Mouse (Mus musculus) megakaryocyte, adult 5-6 weeks (primary cell): ENCODE results near the gene Cyb561a3. TPM values are rescaled to one million over a fixed set of nuclear protein-coding genes. Genes with fewer than 3 reads are reported as not detected.
"Not testable (repeated sequence)": the region's sequence is repeated elsewhere in the genome, so short reads cannot be mapped to it uniquely, and the experiment has no call there.

Experiments used
- ATAC-seq: 2 replicates; pipeline ENCODE4 v1.8.0; 2016; ENCODE audit warnings: mild to moderate bottlenecking, inconsistent platforms; ENCODE audit not compliant: poor library complexity, severe bottlenecking
- total RNA-seq, 2 experiments: library from RNA; stranded (forward) in 1 of 2; stranded (reverse) in 1 of 2; fragments of 153-499, 151-499 nt in 1 of 2; fragments of 221-1000, 200-1000 nt in 1 of 2; gene quantifications; 2 replicates each; pipeline versions ENCODE4 v1.2.3 to v1.2.4; 2015 to 2017

Gene Cyb561a3
- total RNA-seq (2015), result 37.2 and 38.8 TPM in 2 replicates
- total RNA-seq (2017), result 36.1 and 38.3 TPM in 2 replicates

GRCm38 (mm10) chr19:10576690-10577561 lies at the start of gene Cyb561a3, which contains the start of gene Tmem138:
Cyb561a3 (plus strand) TSS chr19:10577172.
Tmem138 (minus strand) TSS chr19:10577362.
- ATAC-seq, result peak; percentile 86

GRCm38 (mm10) chr19:10530082-10530481 lies 46.9 kb upstream of the Cyb561a3 start:
- ATAC-seq, result no peak

GRCm38 (mm10) chr19:10539454-10539853 lies 37.5 kb upstream of the Cyb561a3 start:
- no peak for ATAC-seq

- ATAC-seq, result peak; percentile 97
These were observed 21.1 kb upstream of the Cyb561a3 start, which contains the start of gene Tmem216 for GRCm38 (mm10) chr19:10555624-10556510. Tmem216 (minus strand) TSS chr19:10556238.

- no peak for ATAC-seq
These were observed 20.0 kb upstream of the Cyb561a3 start for GRCm38 (mm10) chr19:10557001-10557400.

GRCm38 (mm10) chr19:10557430-10557829 lies 19.5 kb upstream of the Cyb561a3 start:
- no peak for ATAC-seq

- ATAC-seq, result not testable (repeated sequence)
These were observed 19.1 kb upstream of the Cyb561a3 start for GRCm38 (mm10) chr19:10557837-10558375.

GRCm38 (mm10) chr19:10560108-10560507 lies 16.9 kb upstream of the Cyb561a3 start:
- no peak for ATAC-seq

- ATAC-seq, result no peak
These were observed 15.2 kb upstream of the Cyb561a3 start for GRCm38 (mm10) chr19:10561558-10562314.

- no peak for ATAC-seq
These were observed 14.6 kb upstream of the Cyb561a3 start for GRCm38 (mm10) chr19:10562351-10562750.

- no peak for ATAC-seq
These were observed 12.7 kb upstream of the Cyb561a3 start for GRCm38 (mm10) chr19:10564278-10564677.

GRCm38 (mm10) chr19:10565217-10565616 lies 11.8 kb upstream of the Cyb561a3 start:
- ATAC-seq, result no peak

GRCm38 (mm10) chr19:10569627-10570026 lies 7.3 kb upstream of the Cyb561a3 start:
- ATAC-seq, result no peak

GRCm38 (mm10) chr19:10580102-10580501 lies 3.1 kb downstream of the Cyb561a3 start:
- ATAC-seq, result no peak

GRCm38 (mm10) chr19:10580761-10581160 lies 3.8 kb downstream of the Cyb561a3 start:
- 0 out of 2 replicates have a peak, but pooled peaks have one; percentile 31 for ATAC-seq

- ATAC-seq, result 0 out of 2 replicates have a peak, but pooled peaks have one; percentile 17
These were observed 5.0 kb downstream of the Cyb561a3 start for GRCm38 (mm10) chr19:10581984-10582383.

GRCm38 (mm10) chr19:10583550-10584146 lies 6.7 kb downstream of the Cyb561a3 start:
- ATAC-seq, result no peak

GRCm38 (mm10) chr19:10585112-10585511 lies 8.1 kb downstream of the Cyb561a3 start:
- ATAC-seq, result no peak

- ATAC-seq, result peak; percentile 66
These were observed 10.3 kb downstream of the Cyb561a3 start for GRCm38 (mm10) chr19:10587231-10587630.
